In genomic region chr17:56468870-56469269, GRCm38 (mm10) we compare ENCODE assay signal across 8 mouse cellular contexts. TPM values are rescaled to one million over a fixed set of nuclear protein-coding genes. Genes with fewer than 3 reads are reported as not detected.
A peak's percentile ranks its signal among the peaks of the same experiment; 100 is the strongest.
DNase-seq lines count a peak whose midpoint lies in the region; ATAC-seq and TF ChIP-seq lines count a peak whose summit lies in the region.
"Had no signal": no experiment of that assay in that cellular context is flagged by ENCODE, and none has a peak within 500 bp of the region (broad histone marks: within the 10 kb centered on the region; RNA-seq: fewer than 3 reads in every experiment).

No protein-coding gene starts in this region.

- peak overlapping the region; percentile 46 for H3K4me2 ChIP-seq in forebrain, postnatal 0 days (ENCODE audit: low read depth)

- peaks cover 32% of the 10 kb centered on the region for H3K4me1 ChIP-seq in forebrain, postnatal 0 days (ENCODE audit: insufficient read depth)

- WGBS in forebrain, postnatal 0 days, result 40% methylated on average over 7 of the region's 7 CpGs

- H3K27me3 ChIP-seq in forebrain, postnatal 0 days (ENCODE audit: insufficient read depth, low read length), result no peaks in the 10 kb centered on the region

- TF ChIP-seq CTCF in forebrain, postnatal 0 days (IDR thresholded peaks at IDR 0.05; ENCODE audit: low read depth), result no peak

- H3K36me3 ChIP-seq in forebrain, postnatal 0 days (ENCODE audit: insufficient read depth), result no peaks in the 10 kb centered on the region

- no peaks in the 10 kb centered on the region for H3K9me3 ChIP-seq in forebrain, postnatal 0 days (ENCODE audit: low read length)

- no peak overlapping the region for H3K9ac ChIP-seq in forebrain, postnatal 0 days

- peak; percentile 47 to 48 for DNase-seq in lung, adult 18-20 months
- DNase-seq in lung, postnatal 14 days, result no peak
- DNase-seq in forebrain, postnatal 0 days, result no peak
- peak; percentile 31 to 60 for DNase-seq in kidney, postnatal 4 days
- peak; percentile 60 to 72 for DNase-seq in right cerebral cortex, adult 2 months (ENCODE audit: low spot score in 2 of 2)
- no peak for DNase-seq in layer of hippocampus, postnatal 25 days (ENCODE audit: extremely low spot score in 1 of 2, low spot score in 1 of 2)
- no peak for DNase-seq in embryo, embryonic 9.5 days (ENCODE audit: extremely low spot score)

- H3K27ac ChIP-seq in forebrain, postnatal 0 days (ENCODE audit: low read depth, low read length), result peak overlapping the region; percentile 62

- H3K4me3 ChIP-seq in forebrain, postnatal 0 days (ENCODE audit: low read depth, low read length), result no peak overlapping the region

- ATAC-seq in forebrain, postnatal 0 days, result no peak

RNA-seq across cellular contexts. Expression of gene Ptprs, which starts 7.4 kb away (rescaled TPM):
- 568 and 711 TPM in 2 replicates for total RNA-seq in forebrain, postnatal 0 days (2014; rRNA removed)
- polyA plus RNA-seq in forebrain, postnatal 0 days (2015; fragmentation: Nextera tagmentation; extraction: Ambion mirVana), result 196 and 250 TPM in 2 replicates
- 100 to 1,000 TPM; 658 to 741 TPM for total RNA-seq in layer of hippocampus, postnatal 25 days (2021)

RNA-seq across cellular contexts. Expression of gene Znrf4, which starts 43.4 kb away (rescaled TPM):
- not detected in 2 replicates for total RNA-seq in forebrain, postnatal 0 days (2014; rRNA removed)
- polyA plus RNA-seq in forebrain, postnatal 0 days (2015; fragmentation: Nextera tagmentation; extraction: Ambion mirVana), result 0.13 and 0.16 TPM in 2 replicates
- not detected for total RNA-seq in layer of hippocampus, postnatal 25 days (2021)
- total RNA-seq: left cerebral cortex, postnatal 10 days had no signal

Comparison
In these comparisons a context has a peak if more than half of its experiments do, and no peak if none do; other contexts are left out.
1. DNase-seq: peak in lung, adult 18-20 months (2 of 2), kidney, postnatal 4 days (2 of 2) and right cerebral cortex, adult 2 months (2 of 2); none in lung, postnatal 14 days (single experiment), forebrain, postnatal 0 days (single experiment), layer of hippocampus, postnatal 25 days (0 of 2) and embryo, embryonic 9.5 days (single experiment).